Mouse (Mus musculus) lung, adult 18-20 months (tissue): ENCODE data around the gene Slc34a3.
A peak's percentile ranks its signal among the peaks of the same experiment; 100 is the strongest.

Experiments used
- DNase-seq, 2 experiments: peaks; one replicate each; pipeline ENCODE4 v3.0.0; 2022; ENCODE audit warnings: mixed read lengths in 2 of 2

Gene Slc34a3

GRCm38 (mm10) chr2:25246183-25247072 lies 12.3 kb upstream of the Slc34a3 start, which contains the start of gene AL732309.1:
AL732309.1 (minus strand) TSS chr2:25246863.
- DNase-seq = peak; percentile 42 to 69

- DNase-seq = no peak
Measured at GRCm38 (mm10) chr2:25244144-25244543, 10.0 kb upstream of the Slc34a3 start.

GRCm38 (mm10) chr2:25243342-25243741 lies 9.2 kb upstream of the Slc34a3 start:
- DNase-seq = no peak

GRCm38 (mm10) chr2:25242101-25242506 lies 7.9 kb upstream of the Slc34a3 start, which contains the start of the genes Rnf208 and Cysrt1:
Rnf208 (plus strand) TSS chr2:25242255.
Cysrt1 (minus strand) TSS chr2:25242452.
- no peak for DNase-seq

GRCm38 (mm10) chr2:25241438-25241775 lies 7.2 kb upstream of the Slc34a3 start:
- DNase-seq = no peak

- DNase-seq = peak; percentile 82 to 88
Measured at GRCm38 (mm10) chr2:25240723-25241437, 6.7 kb upstream of the Slc34a3 start.

GRCm38 (mm10) chr2:25240310-25240709 lies 6.1 kb upstream of the Slc34a3 start:
- DNase-seq = no peak

- no peak for DNase-seq
Measured at GRCm38 (mm10) chr2:25239766-25240165, 5.6 kb upstream of the Slc34a3 start.

- DNase-seq = peak in 1 of 2 experiments; percentile 17
Measured at GRCm38 (mm10) chr2:25238106-25238505, 3.9 kb upstream of the Slc34a3 start.

- peak; percentile 81 to 89 for DNase-seq
Measured at GRCm38 (mm10) chr2:25237522-25237921, 3.4 kb upstream of the Slc34a3 start.

- no peak for DNase-seq
Measured at GRCm38 (mm10) chr2:25236614-25237013, 2.5 kb upstream of the Slc34a3 start, which contains the start of gene Rnf224. Rnf224 (minus strand) TSS chr2:25236787.

GRCm38 (mm10) chr2:25234551-25235220 lies 522 bp upstream of the Slc34a3 start:
- no peak for DNase-seq

- no peak for DNase-seq
Measured at GRCm38 (mm10) chr2:25233421-25233820, 743 bp downstream of the Slc34a3 start.

GRCm38 (mm10) chr2:25231038-25231437 lies 3.1 kb downstream of the Slc34a3 start:
- no peak for DNase-seq

- no peak for DNase-seq
Measured at GRCm38 (mm10) chr2:25230581-25230980, 3.6 kb downstream of the Slc34a3 start.

- no peak for DNase-seq
Measured at GRCm38 (mm10) chr2:25229582-25229981, 4.6 kb downstream of the Slc34a3 start.

GRCm38 (mm10) chr2:25228995-25229530 lies 5.1 kb downstream of the Slc34a3 start:
- DNase-seq = no peak

GRCm38 (mm10) chr2:25228431-25228889 lies 5.7 kb downstream of the Slc34a3 start:
- peak; percentile 90 to 94 for DNase-seq

GRCm38 (mm10) chr2:25227406-25227805 lies 6.8 kb downstream of the Slc34a3 start:
- no peak for DNase-seq

GRCm38 (mm10) chr2:25226864-25227263 lies 7.3 kb downstream of the Slc34a3 start:
- DNase-seq = no peak

- peak in 1 of 2 experiments; percentile 19 for DNase-seq
Measured at GRCm38 (mm10) chr2:25225811-25226379, 8.3 kb downstream of the Slc34a3 start.
